Mouse (Mus musculus): ENCODE data around the gene Snupn.

DNA sequence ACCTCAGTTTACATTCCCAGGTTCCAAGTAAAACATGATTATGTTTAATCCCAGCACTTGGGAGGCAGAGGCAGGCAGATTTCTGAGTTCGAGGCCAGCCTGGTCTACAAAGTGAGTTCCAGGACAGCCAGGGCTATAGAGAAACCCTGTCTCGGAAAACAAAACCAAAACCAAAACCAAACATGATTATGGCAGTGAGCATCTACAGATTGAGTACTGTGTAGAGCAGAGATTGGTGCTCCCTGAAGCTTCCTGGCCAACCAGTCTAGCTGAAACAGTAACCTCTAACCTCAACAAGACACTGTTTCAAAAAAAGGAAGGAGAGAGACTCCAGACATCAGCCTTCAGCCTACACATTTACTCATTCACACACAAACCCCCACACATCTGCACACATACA, 8.0 kb downstream of the Snupn start:
- no peak for TF ChIP-seq POLR2A (IDR thresholded peaks at IDR 0.05; ENCODE audit: borderline replicate concordance, control insufficient read depth, low read depth, low read length)
- no peak for TF ChIP-seq CTCF (IDR thresholded peaks at IDR 0.05; ENCODE audit: control insufficient read depth, insufficient read depth, low read length)
